Mouse (Mus musculus) monocyte, adult 2 months (primary cell): ENCODE measurements around the gene 6330409D20Rik.

ENCODE experiments used
- DNase-seq, 2 experiments: peaks; one replicate each; pipeline ENCODE4 v3.0.0; 2022; ENCODE audit warnings: low spot score in 2 of 2, low read depth in 1 of 2

Gene 6330409D20Rik

GRCm38 (mm10) chr2:32704021-32704421, 36.8 kb downstream of the 6330409D20Rik start, which contains the start of gene Fpgs:
TSS of gene Fpgs (minus strand) at chr2:32704145.
- no peak for DNase-seq

- DNase-seq = no peak
Measured at GRCm38 (mm10) chr2:32703046-32703445, 37.8 kb downstream of the 6330409D20Rik start.

- DNase-seq = no peak
Measured at GRCm38 (mm10) chr2:32700966-32701743, 39.7 kb downstream of the 6330409D20Rik start.

GRCm38 (mm10) chr2:32699680-32700079, 41.1 kb downstream of the 6330409D20Rik start:
- no peak for DNase-seq

GRCm38 (mm10) chr2:32694691-32695090, 46.1 kb downstream of the 6330409D20Rik start:
- DNase-seq = no peak

- DNase-seq = peak; percentile 77 to 89
Measured at GRCm38 (mm10) chr2:32693823-32694411, 46.9 kb downstream of the 6330409D20Rik start.

- DNase-seq = no peak
Measured at GRCm38 (mm10) chr2:32693282-32693681, 47.5 kb downstream of the 6330409D20Rik start.

GRCm38 (mm10) chr2:32692496-32692895, 48.3 kb downstream of the 6330409D20Rik start:
- no peak for DNase-seq

GRCm38 (mm10) chr2:32691041-32691440, 49.8 kb downstream of the 6330409D20Rik start:
- DNase-seq = no peak

- DNase-seq = peak; percentile 73 to 84
Measured at GRCm38 (mm10) chr2:32689420-32689819, 51.4 kb downstream of the 6330409D20Rik start.

GRCm38 (mm10) chr2:32687562-32687961, 53.3 kb downstream of the 6330409D20Rik start:
- DNase-seq = no peak

- DNase-seq = no peak
Measured at GRCm38 (mm10) chr2:32686640-32687039, 54.2 kb downstream of the 6330409D20Rik start.

- no peak for DNase-seq
Measured at GRCm38 (mm10) chr2:32685807-32686206, 55.0 kb downstream of the 6330409D20Rik start.

- DNase-seq = no peak
Measured at GRCm38 (mm10) chr2:32684681-32685428, 56.0 kb downstream of the 6330409D20Rik start.

GRCm38 (mm10) chr2:32683701-32684100, 57.1 kb downstream of the 6330409D20Rik start:
- DNase-seq = no peak

GRCm38 (mm10) chr2:32682721-32683417, 57.9 kb downstream of the 6330409D20Rik start:
- no peak for DNase-seq
